Mouse (Mus musculus): ENCODE data around the gene Pphln1.
"Not testable (repeated sequence)": the region's sequence is repeated elsewhere in the genome, so short reads cannot be mapped to it uniquely, and the experiment has no call there.

Pphln1 gene

DNA sequence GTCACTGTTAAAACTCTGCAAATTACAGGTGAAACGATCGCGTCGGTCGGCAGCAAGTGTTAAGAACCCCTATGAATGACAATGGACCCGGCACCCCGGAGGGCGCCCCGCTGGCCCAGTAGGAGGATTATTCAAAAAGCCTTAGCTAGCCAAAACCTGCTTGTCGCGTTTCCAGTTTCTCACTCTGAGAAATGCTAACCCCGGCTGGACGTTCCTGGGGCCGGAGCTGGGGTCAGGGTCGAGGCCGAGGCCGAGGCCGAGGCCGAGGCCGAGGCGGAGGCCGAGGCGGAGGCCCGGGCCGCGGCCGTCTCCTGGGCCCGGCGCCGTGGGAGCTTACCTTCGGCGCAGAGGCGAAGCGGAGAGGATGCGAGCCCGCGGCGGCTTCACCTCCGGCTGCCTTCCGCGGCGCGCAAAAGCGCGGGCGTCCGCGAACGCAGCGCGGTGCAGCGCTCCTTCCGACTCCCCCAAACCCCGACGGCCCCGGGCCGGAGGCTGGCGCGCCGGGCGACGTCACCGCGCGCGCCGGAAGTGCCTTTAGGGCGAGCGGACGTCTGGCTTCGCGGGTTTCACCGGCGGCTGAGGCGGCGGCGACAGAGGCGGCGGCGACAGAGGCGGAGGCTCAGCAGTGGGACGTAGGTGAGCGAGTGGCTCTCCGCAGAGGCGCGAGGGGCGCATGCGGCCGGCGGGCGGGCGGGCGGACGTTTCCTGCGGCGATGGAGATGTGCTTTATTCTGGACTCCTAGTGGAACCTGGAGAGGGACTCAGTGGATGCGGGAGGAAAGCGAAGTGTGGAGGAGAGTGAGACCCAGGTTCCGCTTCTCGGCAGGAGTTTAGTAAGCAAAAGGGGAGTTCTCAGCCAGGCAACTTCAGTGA lies at the start of gene Pphln1, which contains the start of gene Zcrb1:
TSS of gene Pphln1 (plus strand) at position 525 of the 873 bp plus-strand sequence.
TSS of gene Zcrb1 (minus strand) at position 509 of the 873 bp plus-strand sequence.
- DNase-seq (ENCODE audit: low spot score) = peak; percentile 90

DNA sequence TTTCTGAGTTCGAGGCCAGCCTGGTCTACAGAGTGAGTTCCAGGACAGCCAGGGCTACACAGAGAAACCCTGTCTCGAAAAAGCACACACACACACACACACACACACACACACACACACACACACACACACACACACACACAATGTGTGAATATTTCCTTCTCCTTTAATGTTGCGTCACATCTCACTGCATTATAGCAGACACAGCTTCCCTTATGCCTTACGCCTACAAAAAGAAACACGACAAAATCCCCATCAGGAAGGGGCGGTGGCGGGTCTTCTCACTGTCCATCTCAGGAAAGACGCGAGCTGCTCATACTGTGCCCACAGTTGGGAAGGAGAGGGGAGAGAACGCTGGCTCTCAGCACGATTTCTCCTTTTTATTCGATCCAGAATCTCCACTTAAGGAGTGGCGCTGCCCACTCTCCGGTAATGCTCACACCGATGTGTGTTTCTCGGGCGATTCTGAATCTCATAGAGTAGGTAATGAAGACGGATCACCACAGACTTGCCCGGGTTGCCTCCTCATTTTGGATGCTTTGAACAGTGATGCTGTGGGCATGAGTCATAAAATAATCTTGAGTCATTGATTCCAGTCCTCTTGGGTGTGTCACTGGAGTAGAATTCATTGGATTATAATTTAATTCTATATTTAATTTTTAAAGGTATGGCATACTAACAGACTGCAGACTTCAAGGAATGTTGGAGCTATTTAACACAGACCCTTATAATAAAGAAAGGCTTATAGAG lies 39.6 kb upstream of the Pphln1 start:
- DNase-seq (ENCODE audit: low spot score) = no peak

DNA sequence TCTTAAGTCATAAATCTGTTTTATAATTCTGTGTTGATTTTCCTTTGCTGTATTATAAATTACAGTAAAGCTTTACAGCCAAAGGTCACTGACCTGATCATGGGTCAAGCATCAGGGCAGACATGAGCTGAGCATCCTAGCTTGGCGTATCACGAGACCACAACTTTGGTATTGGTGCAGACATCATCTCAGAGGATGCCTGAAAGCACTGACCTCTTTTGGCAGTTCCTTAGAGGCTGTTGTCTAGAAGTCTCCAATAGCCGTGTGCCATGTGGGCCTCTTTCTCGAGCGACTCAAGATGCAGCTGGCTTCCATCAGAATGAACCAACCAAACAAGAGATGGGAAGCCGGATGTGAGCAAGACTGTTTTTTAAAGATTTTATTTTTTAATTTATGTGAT lies 32.6 kb upstream of the Pphln1 start:
- no peak for DNase-seq (ENCODE audit: low spot score)

DNA sequence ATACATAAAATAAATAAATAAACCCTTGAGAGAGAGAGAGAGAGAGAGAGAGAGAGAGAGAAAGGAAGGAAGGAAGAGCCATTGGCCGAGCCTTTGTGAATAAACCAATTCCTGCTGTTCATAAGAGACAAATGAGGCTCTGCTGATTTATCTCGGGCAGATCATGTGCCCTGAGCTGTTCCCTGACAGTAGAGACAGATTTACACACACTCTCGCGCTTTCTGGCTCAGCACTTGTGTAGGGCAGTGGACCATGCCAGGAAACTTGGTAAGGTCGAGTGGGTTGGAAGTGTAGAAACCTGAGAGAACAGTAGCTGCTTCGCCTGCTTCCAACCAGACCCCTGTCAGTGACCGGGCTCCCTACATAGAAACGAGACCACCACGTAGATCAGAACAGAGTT lies 29.6 kb upstream of the Pphln1 start:
- no peak for DNase-seq (ENCODE audit: low spot score)

DNA sequence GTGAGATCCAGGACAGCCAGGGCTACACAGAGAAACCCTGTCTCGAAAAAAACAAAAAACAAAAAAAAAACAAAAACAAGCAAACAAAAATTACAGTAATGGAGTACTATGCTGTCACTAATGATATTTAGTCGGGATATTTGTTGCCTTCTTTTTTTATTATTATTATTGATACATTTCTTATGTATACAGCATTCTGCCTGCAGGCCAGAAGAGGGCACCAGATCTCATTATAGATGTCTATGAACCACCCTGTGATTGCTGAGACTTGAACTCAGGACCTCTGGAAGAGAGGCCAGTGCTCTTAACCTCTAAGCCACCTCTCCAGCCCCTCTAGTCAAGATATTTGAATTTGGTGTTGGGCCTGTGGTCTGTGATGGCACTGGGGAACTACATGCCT lies 26.3 kb upstream of the Pphln1 start:
- no peak for DNase-seq (ENCODE audit: low spot score)

DNA sequence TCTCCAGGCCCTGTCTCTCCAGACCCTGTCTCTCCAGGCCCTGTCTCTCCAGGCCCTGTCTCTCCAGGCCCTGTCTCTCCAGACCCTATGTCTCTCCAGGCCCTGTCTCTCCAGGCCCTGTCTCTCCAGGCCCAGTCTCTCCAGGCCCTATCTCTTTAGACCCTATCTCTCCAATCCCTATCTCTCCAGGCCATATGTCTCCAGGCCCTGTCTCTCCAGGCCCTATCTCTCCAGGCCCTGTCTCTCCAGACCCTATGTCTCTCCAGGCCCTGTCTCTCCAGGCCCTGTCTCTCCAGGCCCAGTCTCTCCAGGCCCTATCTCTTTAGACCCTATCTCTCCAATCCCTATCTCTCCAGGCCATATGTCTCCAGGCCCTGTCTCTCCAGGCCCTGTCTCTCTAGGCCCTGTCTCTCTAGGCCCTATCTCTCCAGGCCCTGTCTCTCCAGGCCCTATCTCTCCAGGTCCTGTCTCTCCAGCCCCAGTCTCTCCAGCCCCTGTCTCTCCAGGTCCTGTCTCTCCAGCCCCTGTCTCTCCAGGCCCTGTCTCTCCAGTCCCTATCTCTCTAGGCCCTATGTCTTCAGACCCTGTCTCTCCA lies 25.5 kb upstream of the Pphln1 start:
- DNase-seq (ENCODE audit: low spot score) = not testable (repeated sequence)

DNA sequence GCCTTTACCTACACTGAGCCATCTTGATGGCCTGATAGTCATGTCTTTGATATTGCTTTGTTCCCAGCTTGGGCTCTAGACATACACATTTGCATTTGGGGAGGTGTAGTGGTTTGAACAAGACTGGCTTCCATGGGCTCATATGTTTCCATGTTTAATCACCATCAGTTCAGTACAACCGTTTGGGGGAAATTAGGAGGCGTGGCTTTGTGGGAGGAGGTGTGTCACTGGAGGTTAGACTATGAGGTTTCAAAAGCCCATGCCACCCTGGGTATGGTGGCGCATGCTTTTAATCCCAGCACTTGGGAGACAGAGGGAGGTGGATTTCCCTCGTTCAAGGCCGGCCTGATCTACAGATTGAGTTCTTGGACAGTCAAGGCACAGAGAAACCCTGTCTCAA lies 22.5 kb upstream of the Pphln1 start:
- DNase-seq (ENCODE audit: low spot score) = no peak

DNA sequence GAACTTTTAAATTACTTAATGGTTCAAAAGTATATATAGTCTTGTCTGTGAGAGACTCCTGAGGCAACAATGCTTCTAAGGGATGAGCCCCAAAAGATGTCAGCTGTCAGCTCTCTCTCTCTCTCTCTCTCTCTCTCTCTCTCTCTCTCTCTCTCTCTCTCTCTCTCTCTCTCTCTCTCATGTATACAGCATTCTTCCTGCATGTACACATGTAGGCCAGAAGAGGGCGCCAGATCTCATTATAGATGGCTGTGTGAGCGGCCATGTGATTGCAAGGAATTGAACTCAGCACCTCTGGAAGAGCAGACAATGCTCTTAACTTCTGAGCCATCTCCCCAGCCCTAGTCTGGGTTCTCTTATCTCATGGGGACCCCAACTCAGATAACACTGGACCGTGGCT lies 19.0 kb upstream of the Pphln1 start:
- peak; percentile 9 for DNase-seq (ENCODE audit: low spot score)

DNA sequence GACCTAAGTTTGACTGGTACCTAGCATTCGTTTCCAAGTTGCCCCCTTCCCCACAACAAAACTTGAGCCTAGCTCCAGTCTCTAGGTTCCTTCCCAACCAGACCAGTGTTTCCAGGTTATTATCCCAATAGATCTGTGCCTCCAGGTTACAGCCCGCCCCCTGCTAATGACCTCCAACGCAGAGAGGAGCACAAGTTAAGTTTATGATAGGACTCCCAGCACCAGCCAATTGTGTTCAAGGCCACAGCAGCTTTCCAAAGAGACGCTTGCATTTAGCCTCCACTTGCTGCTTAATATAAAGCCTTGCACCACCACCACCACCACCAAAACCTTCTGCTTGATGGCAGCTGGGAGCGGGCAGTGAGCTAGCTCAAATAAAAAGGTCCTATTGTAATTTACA lies 16.8 kb upstream of the Pphln1 start:
- no peak for DNase-seq (ENCODE audit: low spot score)

DNA sequence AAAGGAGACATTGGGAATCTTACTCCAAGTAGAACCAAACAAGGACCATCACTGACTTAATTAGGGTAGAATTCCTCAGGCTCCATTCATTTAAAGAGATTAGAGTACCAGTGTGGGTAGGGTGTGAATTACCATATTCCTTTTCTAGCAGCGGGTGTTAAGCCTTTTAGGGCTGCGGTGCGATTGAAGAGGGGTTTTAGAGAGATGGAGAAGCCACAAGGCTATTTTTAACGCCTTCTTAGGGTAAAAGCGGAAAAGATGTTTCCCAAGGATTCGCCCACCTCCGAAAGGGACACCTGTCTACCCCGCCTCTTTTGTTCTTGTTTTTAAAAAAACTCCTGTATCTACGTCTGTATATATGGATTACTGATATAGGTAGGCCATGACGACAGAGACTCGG lies 881 bp upstream of the Pphln1 start:
- DNase-seq (ENCODE audit: low spot score) = no peak

DNA sequence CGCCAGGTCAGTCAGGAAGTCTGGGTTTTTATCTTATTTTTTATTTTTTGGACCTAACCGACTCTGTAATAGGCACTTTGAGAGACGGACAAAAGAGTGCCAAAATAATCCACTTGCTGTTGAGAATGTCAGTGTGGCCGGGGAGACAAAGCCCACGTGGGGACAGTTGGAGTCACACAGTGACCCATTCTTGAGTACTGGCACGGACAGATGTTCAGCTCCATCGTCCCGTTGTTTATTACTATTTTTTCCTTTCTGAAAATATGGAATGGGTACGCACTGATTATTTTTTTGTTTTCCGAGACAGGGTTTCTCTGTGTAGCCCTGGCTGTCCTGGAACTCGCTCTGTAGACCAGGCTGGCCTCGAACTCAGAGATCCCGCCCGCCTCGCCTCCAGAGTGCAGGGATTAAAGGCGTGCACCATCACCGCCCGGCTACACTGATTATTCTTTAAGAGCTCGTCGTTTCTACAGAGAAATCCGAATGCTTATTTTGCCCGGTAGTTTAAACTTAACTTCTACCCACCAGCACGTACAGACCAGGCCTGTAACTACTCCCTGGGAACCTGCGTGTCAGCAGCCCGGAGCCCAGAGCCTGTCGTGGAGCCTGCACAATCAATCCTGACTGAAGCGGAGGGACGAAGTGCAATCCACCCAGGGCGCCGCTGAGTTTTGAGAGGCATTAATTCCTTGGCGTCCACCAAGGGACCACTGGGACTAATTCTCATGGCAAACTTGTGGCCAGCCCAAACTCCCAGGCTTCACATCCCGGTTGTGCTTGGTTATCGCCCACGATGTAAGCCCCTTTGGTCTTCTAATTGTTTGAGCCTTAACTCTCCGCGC lies 770 bp downstream of the Pphln1 start:
- DNase-seq (ENCODE audit: low spot score) = peak; percentile 28

DNA sequence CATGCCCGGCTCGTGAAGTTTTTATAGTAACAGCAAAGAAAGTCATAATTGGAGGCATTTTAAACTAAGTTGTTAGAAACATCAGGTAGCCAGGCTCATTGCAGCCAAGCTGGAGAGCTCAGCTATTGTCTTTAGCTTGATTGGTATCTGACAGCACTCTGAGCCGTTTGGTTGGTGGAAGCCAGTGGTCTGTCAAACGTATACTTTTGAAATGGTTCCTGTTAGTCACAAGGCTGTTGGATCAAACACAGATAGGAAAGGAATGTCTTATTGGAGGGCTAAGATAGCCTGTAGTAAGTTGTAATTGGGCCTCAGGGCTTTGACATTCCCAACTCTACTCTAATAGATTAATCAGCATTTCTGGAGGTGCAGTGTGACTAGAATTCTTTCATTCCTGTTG lies 3.3 kb downstream of the Pphln1 start:
- DNase-seq (ENCODE audit: low spot score) = no peak

DNA sequence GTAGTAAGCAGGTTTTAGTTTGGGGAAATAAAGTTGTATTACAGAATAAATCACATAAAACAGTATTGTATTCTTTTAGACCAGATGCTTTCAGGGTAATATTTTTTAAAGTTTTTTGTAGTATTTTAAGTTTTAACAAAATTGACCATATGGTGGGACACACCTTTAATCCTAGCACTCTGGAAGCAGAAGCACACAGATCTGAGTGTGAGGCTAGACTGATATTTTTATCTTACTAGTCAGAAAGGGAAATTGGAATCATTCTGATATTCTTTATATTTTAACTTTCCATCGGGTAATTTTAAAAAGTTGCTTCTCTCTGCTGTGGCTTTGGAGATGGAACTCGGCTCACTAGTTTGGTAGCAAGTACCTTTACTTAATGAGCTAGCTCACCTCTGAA lies 4.6 kb downstream of the Pphln1 start:
- no peak for DNase-seq (ENCODE audit: low spot score)

DNA sequence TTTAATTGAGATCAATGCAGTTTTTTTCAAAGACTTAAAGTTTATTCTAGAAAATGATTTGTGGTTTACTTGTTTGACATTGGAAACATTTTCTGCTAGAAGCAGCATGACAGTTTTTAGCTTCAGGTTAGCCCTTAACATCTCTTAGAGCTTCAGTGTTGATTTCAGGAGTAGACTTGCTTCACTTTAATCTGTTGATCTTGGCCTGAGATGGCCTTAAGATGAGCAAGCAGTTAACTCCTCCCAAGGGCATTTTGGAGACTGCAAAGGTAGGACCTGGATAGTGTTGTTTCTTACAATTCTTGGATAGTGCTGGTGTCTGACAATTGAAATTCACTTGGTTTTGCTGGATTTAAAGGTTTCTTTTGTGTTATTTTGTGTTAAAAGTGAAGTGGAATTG lies 6.7 kb downstream of the Pphln1 start:
- DNase-seq (ENCODE audit: low spot score) = no peak

DNA sequence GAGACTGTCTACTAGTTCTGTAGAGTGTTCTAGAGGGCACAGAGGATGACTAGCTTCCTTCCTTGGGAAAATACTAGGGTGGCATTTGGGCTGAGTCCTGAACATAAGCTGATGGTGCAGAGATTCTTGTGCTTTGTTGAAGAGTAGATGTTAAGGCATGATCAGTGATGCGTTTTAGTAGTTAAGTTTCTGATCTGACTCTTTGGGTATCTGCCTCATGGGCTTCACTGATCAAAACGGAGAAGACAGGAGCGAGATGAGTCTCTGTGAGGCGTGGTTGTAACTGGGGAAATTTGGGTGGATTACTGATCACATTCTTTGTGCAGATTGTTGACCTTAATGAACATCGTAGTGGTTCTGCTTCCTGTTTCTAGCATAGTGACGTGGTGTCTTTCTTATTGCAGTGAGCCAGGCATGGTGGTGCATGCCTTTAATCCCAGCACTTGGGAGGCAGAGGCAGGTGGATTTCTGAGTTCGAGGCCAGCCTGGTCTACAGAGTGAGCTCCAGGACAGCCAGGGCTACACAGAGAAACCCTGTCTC lies 7.4 kb downstream of the Pphln1 start:
- DNase-seq (ENCODE audit: low spot score) = no peak

DNA sequence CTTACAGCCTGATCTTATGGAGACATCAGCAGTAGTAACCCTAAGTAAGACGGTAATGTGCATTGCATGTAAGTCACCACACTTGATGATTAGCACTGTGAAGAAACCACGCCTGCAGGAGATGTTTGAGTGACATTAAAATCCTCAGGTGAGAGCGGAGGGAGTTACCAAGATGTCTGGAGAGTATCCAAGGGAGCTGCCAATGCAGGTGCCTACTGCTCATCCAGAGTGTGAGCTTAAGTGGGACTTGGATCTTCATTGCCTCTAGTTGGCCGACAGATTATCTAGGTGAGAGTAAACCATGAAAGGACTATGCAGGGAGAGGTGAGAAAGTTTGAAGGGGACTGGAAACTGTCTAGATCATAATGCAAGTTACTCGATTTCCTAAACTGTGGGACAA lies 8.3 kb downstream of the Pphln1 start:
- DNase-seq (ENCODE audit: low spot score) = no peak

DNA sequence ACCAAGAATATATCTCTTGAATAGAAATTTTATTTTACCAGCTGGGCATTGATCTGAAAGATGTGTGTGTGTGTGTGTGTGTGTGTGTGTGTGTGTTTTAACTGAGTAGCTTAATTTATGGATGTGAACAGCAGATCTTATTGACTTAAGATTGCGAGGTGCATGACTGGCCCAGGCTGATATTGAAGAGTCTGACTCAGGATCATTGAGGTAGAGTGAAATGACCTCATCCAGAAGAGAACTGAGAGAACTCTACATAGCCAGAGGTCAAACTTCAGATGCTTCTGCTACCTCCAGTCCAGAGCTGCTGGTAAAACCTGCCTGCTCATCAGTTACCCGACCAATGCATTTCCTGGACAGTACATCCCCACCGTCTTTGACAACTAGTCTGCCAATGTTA lies 14.3 kb downstream of the Pphln1 start:
- DNase-seq (ENCODE audit: low spot score) = no peak

DNA sequence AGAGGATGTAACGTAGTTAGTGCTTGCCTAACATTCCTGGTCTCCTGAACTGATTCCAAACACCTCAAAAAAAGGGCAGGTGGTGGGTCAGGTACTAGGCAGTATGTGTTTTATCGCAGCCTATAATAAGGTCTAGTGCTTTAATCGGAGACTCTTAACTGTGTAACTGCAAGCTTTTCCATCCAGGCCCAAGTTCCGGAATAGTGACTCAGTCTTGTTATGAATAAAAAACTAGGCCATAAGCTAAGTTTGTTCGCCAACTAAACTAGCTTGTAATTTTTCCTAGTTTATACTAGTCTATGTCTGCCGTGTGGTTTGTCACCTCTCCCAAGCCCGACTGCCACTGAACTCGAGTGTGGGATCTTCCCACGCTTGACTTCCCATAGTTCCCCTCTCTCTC lies 16.3 kb downstream of the Pphln1 start:
- DNase-seq (ENCODE audit: low spot score) = no peak

DNA sequence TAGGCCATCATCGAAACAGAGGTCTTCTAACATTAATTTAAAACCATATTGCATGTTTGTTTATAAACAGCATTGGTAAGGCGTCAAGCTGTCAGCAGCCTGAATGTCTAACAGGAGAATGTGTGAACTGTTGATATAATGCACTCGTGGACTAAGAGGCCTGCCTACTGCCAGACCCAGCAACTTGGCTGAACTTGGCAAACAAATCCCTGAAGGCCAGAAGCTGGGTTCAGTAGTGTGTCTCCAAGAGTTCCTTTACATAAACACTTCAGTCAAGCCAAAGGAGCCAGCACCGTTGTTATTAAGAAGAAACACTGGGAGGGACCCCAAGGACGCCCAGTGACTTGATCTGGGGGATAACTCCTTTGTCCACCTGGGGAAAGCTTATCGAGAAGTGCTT lies 18.1 kb downstream of the Pphln1 start:
- DNase-seq (ENCODE audit: low spot score) = no peak

DNA sequence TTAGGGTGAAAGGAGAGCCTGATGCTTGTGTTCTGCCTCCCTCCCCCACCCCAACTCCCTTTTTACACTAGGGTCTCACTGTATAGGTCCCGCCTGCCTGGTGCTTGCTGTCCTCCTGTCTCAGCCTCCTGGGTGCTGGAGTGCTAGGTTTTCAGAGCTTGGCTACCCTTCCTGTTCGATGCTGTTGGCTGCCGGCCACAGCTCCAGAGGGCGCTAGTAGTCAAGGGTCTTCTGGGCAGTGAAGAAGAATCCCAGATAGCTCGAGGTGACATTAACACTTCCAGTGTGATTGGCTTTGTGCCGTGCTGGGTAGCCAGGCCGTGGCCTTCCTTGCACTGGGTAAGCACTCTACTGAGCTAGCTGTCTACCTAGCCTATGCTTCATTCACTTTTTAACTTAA lies 22.4 kb downstream of the Pphln1 start:
- DNase-seq (ENCODE audit: low spot score) = no peak

DNA sequence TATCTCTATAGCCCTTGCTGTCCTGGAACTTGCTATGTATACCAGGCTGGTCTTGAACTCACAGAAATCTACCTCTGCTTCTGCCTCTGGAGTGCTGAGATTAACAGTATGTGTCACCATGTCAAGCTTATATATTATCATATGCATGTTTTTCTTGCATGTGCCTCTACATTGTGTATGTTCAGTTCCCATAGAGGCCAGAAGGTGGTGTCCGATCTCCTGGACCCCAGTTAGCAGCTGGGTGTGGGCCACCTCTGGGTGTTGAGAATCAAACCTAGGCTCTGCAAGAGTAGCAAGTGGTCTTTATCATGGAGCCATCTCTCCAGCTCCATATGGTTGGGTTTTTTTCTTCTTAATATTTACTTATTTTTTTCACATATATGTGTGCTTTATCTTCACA lies 24.4 kb downstream of the Pphln1 start:
- no peak for DNase-seq (ENCODE audit: low spot score)

DNA sequence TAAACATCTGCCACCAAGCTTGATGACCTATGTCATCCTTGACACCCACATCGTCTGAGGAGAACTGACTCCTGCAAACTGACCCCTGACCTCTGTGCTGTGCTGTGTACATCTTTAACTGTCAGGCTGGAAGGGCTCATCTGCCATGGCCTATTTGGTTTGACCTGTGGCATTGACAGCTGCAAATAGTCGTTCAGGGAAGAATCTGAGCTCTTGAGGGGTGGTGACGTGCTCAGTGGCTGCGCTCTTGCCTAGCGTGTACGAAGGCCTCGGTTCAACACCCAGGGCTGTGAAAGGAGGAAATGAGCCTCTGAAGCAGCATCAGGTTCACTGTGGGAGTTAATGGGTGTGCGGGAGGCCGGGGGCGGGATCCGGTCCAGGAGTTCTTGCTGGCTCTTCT lies 35.7 kb downstream of the Pphln1 start:
- no peak for DNase-seq (ENCODE audit: low spot score)

Data from retina, embryonic 14.5 days (tissue).